Mouse (Mus musculus): ENCODE results near the gene Dppa2.
"Not testable (repeated sequence)": the region's sequence is repeated elsewhere in the genome, so short reads cannot be mapped to it uniquely, and the experiment has no call there.

Gene Dppa2

DNA sequence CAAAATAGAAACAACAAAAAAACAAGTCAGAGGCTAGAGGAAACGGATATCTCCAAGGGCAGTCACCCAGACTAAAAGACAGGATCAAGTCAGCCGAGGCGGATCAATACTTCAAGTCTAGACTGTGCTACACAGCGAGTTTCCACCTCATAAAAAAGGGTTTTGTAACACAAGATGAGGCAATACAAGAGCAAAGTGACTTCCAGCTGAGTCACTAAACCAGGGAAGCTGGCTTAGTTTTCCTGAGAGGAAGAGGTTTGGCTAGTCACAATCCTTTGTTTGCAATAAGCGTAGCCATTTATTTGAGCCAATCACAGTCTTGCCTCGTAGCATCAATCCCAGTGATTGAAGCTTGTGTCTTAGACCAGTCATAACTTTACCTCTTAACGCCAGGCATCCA, at the start of gene Dppa2:
Dppa2 (plus strand) TSS at position 400 of the 400 bp plus-strand sequence.
- DNase-seq: no peak

DNA sequence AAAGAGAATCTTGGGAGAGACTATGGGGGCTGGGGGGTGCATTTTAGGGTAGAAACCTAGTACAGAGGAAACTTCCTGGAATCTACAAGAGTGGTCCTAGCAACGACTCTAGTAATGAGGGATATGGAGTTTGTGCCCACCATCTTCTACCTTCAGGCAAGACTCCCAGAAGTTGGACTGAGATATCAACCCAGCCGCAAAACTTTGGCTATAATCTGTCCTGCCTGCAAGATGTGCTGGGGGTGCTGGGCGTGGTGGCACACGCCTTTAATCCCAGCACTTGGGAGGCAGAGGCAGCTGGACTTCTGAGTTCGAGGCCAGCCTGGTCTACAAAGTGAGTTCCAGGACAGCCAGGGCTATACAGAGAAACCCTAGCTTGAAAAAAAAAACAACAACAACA, 49.1 kb upstream of the Dppa2 start:
- no peak for DNase-seq

DNA sequence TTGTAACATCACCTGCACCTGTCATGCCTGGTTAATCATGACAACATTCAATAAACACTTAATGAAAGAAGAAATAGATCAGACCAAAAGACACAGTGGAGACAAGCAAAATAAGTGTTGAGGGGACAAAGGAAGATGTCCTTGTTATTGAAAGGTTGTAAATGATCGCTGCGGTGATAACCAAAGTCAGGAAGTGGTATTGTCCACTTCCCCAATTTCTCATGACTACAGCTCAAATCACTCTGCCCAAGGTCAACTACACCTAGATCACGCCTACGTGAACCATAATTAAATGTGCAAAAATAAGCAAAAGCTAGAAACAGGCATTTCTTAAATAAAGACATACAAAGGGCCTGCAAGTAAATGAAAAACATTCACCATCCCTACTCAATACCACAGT, 44.2 kb upstream of the Dppa2 start:
- DNase-seq: no peak

DNA sequence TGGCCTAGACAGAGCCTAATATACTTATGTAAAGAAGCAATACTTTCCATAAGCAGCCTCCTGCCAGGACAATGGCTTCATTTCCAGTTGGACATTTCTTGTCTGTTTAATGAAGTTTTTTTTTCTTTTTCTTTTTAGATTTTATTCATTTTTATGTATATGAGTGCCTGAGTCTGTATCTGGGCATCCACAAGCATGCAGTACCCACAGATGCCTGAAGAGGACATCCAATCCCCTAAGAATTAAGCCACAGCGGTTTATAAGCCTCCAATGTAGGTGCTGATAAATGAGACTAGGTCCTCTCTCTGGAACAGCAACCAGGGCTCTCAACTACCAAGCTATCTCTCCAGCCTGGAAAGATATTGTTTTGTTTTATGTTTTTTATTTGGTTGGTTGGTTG, 40.8 kb upstream of the Dppa2 start:
- DNase-seq: no peak

DNA sequence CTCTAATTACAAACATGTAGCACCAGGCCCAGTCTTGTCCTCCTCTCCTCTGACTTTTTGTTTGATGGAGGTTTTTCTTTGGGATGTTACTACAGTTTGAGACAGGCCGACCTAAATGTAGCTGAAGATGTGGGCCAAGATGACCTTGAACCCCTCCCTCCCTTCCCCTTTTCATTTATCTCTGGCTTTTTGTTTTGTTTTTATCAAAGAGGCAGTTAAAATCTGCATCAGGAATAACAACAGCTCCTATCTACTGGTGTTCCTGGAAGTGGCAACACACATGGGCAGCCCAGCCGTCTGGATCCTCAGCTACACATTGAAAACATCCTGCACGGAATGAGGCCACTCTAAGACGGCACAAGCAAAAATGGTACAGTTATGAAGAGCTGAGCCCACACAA, 37.9 kb upstream of the Dppa2 start:
- DNase-seq: no peak

DNA sequence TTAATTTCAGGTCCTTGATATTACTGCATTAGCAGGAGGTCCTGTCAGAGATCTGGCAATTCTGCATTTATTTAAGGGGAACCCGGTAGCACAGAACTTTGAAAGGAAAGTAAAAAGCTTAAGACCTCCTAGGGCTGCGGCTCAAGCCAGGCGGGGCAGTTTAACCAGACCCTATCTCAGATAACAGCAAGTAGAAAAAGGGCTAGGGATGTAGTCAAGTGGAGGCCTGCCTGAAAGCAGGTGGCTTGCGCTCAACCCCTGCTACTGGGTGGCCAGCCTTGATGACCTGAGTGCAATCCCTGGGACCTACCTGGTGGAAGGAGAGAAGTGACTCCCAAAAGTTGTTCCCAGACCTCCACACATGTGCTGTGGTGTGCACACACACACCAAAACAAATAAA, 26.8 kb upstream of the Dppa2 start:
- no peak for DNase-seq

DNA sequence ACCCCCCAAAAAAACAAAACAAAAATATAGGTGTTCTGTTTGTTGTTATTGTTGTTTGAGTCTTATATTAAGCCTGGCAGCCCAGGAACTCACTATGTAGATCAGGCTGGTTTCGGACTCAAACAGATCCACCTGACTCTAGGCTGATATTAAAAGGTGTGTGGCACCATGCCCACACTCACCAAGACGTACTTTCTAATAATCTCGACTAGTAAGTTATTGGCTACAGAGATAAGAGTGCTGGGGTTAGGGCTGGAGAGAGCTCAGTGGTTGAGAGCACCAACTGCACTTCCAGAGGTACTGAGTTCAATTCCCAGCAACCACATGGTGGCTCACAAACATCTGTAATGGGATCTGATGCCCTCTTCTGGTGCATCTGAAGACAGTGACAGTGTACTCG, 22.8 kb upstream of the Dppa2 start:
- DNase-seq: no peak

DNA sequence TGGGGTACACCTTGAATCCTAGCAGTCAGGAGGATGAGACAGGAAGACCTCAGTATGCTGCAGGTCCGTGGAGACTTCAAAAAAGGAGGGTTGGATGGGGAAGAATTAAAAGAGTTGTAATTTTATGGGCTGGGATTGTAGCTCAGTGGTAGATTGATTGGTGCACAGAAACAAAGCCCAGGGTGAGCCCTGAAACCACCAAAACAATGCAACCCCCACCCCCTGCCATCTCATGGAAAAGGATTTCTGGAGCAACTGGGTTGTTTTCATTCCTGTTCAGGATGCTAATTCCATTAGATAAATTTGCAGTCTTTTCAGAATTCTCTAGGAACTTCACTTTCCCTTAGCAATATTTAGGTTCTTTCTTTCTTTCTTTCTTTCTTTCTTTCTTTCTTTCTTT, 20.9 kb upstream of the Dppa2 start:
- no peak for DNase-seq

DNA sequence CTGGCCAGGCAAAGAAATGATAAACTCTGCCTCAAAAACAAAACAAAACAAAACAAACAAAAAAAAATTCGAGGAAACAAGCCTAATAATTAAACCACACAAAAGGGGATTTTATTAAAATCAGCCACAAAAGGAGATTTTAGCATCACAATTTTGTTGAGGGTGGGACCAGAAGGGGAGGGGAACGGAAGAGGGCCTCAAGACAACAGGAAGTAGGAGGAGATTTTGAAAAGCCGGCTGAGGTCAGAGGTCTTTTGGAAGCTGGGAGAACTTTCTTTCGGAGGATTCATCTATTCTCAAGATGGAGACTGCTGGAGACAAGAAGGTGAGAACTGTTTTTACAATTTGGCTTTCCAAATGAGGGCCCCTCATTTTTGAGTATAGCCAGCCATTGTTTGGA, 20.2 kb upstream of the Dppa2 start, which contains the start of gene Dppa4:
Dppa4 (plus strand) TSS at position 217 of the 400 bp plus-strand sequence.
- no peak for DNase-seq

DNA sequence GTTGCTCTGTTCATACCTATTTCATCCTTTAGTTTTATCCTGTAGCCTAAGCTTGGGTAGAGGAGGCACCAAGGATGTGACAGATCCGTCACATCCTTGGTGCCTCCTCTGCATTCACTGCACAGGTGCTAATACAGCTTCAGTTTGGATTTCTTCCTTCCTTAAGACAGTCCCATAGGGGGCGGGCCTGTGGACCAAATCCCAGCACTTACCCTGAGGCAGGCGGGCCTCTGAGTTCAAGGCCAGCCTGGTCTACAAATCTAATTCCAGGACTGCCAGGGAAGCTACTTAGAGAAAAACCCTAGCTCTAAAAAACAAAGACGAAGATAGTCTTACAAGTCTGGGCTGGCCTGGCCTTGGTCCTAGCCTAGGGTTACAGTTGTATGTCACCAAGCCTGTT, 18.2 kb upstream of the Dppa2 start:
- DNase-seq: no peak

DNA sequence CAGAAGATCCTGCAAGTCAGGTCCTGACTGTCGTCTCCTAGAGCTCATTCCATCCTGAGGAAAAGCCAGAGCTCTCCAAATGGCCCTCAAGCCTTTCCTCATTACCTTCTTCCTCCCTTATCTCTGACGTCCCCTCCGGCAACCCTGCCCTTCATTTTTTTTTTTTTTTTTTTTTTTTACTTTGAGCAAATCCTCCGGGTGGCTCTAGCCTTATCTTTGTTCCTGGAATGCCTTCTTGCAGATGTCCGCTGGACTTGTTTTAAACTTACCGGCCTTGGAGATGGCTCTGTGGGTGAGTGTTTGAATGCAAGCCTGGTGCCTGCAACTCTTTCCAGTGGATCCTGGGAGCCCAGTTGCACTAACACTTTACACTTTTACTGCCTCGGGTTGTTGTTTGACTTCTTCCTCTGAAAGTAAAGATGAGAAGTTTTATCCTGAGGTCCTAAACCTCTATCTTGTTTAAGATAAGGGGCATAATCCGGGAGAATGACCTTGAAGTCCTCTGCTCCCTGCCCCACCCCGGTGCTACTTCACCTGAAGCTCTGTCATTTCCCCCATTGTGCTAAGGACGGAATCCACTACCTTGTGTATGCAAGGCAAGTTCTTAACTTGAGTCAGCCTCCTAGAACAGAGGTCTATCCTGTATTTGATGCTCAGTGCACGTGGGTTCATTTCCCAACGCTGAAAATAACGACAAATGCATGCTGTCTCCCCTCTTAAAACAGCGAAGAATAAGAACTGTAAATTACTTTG, 6.1 kb upstream of the Dppa2 start:
- no peak for DNase-seq

DNA sequence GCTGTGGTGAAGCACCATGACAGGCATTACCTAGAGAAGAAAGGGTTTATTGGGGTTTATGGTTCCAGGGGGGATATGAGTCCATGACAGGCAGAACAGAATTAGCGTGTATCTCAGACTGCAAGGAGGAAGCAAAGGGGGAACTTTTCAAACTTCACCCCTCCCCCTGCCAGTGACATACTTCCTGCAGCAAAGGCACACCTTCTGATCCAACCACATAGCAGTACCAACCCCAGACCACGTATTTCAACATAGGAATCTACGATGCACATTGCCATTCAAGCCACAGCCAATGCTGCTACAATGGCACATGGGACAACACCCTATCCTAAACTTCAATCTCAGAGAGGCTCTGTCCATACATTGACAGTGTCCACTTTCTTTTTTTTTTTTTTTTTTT, 3.8 kb upstream of the Dppa2 start:
- no peak for DNase-seq

DNA sequence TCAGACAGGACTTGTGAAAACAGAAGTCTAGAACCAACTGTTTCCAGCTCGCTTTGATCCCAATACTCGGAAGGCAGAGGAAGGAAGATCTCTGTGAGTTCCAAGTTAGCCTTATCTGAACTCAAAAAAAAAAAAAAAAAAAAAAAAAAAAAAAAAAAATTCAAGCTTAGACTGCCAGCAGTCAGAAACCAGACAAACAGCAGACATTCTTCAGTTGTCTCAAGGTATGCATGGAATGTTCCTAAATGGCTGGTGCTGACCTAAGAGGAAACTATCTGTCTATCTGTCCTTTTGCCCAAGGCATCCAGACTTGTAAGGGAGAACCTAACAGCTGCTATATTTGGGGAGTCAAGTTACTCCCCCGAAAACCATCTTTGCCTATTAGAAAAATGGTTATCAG, 275 bp downstream of the Dppa2 start:
- no peak for DNase-seq

DNA sequence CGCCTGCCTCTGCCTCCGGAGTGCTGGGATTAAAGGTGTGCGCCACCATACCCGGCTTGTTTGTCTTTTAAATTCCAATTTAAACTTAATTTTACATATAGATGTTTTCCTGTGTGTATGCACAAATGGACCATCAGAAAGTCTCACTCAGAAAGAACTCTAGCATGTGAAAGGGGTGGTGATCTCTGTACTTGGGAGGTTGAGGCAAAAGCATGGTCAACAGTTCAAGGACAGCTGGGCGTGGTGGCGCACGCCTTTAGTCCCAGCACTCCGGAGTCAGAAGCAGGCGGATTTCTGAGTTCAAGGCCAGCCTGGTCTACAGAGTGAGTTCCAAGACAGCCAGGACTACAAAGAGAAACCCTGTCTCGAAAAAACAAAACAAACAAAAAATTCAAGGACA, 5.2 kb downstream of the Dppa2 start:
- not testable (repeated sequence) for DNase-seq

DNA sequence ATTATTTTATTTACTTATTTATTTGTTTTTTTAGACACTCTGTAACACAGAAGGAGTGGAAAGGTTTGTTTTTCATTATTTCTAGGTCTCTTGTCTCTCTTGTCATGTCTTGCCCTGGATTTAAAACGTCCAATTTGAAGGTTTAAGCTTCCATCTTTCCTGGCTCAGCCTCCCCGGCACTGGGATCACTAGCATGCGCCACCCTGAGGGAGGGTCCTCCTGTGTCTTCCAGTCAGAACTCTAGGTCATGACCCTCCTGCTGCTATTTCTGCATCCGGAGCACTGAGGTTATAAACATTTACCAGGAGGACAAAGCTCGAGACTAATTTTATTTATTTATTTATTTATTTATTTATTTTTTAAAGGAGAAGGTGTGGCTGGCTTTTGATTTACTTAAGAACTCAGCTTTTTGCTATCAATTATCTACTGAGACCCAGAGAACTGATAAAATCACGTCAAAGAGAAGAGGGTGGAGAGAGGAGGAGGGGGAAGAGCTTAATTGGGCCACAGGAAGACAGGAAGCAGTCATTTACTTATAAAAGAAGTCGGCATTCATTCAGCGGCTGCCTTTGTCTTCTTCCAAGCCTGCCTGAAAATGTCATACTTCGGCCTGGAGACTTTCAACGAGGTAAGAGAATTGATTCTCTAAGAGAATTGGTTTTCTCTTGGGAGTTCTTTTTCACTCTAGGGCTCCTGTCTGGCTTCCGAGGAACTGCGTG, 6.4 kb downstream of the Dppa2 start:
- no peak for DNase-seq

DNA sequence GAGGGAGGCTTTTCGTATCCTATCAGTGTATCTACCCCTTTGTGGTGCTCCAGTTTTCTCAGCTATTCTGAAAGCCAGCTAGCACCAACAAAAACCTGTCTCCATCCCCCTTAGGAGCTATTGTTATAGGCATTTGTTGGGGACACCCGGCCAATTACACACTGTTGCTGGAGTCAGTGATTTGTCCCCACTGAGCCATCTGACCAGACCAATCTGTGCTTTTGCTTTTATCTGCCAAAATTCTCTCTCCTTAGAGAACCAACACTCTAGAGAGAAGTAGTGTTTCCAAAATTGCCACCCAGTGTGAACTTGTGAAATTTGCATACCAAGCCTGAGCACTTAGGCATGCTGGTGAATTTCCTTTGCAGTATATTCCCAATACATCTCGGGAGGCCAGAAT, 11.6 kb downstream of the Dppa2 start:
- no peak for DNase-seq

DNA sequence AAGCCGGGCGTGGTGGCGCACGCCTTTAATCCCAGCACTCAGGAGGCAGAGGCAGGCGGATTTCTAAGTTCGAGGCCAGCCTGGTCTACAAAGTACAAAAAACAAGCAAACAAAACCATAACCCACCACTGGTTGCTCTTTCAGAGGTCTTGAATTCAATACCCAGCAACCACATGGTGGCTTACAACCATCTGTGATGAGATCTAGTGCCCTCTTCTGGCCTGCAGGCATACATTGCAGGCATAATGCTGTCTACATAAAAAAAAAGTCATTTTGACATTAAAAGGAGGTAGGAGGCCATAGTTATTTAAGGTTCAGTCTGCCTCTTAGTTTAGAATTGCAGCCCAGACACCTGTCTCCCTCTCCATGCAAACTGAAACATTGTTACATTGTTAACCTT, 17.1 kb downstream of the Dppa2 start:
- DNase-seq: no peak

DNA sequence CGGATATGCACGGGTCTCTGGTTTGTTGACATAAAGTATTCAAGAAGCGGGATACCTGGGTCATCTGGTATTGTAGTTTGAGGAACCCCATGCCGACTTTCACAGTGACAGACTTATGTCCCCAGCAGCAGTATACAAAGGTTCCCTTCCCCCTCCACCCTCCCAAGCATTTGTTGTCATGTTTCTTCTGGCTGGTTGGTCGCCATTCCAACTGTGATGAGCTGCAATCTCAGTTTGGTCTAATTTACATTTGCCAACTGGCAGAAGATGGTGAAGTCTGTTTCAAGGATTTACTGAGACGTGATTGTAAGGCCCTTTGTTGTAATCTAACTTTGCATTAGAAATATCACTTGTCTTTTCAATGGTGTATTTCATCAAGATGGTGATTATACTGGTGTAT, 19.4 kb downstream of the Dppa2 start:
- no peak for DNase-seq

DNA sequence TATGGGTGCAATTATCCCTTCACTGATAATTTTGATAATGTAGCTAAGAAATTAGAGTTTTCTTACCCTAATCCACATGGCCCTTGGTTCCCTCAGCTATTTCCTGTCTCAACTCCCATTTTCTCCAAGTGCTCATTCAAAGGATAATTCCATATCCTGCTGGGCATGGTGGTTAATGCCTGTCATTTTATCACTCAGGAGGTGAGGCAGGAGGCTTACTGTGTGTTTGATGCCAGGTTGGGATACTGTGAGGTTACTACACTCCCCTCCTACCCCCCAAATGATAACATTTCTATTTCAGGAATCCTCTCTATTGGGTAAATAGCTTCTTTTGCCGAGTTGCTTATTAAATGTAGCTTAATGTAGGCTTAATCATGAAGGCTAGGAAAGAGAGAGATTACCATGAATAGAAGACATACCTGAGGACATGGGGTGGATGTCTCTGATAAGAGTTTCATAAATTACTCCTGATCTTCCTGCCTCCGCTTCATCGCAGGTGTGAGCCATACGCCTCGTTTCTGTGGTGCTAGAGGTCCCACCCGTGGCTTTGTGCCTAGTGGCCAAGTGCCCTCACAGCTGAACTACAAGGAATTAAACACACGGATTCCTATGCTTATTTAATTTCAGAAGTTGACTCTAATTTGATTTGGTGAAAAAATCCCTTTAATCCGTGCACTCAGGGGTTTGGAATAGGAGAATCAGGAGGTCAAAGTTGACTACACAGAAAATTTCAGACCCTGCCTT, 20.1 kb downstream of the Dppa2 start:
- no peak for DNase-seq

DNA sequence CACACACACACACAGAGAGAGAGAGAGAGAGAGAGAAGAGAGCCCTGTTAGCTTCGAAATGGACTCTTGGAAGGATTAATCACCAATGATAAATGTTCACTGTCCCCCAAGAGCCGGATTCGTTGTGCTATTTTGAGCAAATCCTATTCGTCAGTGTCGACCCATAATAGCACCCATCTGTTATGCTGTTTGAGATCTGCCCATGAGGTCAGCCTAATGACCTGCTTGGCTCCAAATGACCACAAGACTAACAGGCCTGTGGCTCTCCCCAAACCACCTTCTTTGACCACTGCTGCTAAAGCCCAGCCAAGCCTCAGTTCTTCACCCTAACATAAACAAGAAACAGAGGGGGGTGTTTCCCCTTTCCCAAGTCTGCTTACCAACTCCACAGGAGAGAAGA, 23.2 kb downstream of the Dppa2 start:
- DNase-seq: no peak

DNA sequence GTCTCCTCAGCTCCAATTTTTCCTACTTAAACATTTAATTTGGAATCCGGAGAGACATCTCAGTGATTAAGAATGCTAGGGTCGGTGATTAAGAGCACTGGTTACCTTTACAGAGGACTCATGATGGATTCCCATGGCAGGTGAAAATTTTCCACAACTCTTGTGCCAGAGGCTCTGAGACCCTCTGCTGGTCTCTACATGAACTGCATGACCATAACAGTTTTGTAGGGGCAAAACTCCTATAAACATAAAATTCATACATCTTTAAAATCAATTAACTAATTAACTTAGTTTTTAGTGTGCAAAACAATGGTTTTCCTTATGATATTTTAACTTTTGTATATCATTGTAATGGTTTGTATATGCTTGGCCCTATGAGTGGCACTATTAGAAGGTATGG, 24.7 kb downstream of the Dppa2 start:
- DNase-seq: no peak

DNA sequence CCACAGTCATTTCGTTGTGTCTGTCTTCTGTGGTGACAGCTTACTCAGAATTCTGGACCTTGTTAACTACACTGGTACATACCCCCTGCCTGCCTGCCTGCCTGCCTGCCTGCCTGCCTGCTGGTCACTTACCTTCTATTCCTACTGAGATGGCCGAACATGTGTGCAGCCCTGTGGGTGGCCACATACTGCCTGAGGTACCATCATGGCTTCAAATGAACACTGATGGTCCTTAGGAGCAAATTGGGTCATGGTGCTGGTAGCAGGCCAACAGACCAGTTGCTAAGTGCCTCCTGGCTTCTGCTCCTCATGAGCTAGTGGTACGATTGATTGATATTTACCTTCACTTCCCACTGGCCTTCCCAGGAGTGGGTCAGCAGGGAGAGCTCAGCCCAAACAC, 28.1 kb downstream of the Dppa2 start:
- no peak for DNase-seq

DNA sequence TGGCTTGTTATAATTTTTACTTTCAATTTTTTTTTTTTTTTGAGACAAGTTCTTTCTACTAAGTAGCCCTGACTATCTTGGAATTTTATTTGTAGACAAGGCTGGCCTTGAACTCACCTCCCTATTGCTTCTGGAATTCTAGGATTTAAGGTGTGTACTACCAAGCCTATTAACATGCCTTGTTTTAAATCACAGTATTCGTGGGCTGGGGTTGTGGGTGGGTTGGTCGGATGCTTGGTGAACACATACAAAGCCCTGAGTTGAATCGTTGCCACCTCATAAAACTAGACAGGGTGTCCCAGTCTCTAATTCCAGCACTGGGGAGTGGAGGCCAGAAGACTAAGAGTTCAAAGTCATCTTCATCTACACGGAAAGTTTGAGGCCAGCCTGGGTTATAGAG, 31.6 kb downstream of the Dppa2 start:
- DNase-seq: no peak

DNA sequence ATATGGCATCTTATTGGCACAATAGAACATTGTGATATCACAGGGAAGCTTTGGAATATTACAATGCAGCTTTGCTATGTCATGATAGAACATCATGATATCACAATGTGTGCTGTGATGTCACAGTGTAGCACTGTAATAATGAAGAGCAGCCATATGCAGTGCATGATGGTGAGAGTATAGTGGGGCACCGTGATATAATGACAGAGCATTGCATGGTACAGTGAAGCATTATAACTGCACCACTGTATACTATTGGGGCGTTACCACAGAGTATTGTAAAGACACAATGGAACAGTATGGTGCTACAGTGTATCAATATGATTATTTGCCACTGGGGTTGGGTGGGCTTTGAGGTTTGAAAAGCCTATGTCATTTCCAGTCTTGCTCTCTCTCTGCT, 40.5 kb downstream of the Dppa2 start:
- DNase-seq: no peak
